Comparison of ENCODE assay signal across 18 mouse cellular contexts in the genomic region with DNA sequence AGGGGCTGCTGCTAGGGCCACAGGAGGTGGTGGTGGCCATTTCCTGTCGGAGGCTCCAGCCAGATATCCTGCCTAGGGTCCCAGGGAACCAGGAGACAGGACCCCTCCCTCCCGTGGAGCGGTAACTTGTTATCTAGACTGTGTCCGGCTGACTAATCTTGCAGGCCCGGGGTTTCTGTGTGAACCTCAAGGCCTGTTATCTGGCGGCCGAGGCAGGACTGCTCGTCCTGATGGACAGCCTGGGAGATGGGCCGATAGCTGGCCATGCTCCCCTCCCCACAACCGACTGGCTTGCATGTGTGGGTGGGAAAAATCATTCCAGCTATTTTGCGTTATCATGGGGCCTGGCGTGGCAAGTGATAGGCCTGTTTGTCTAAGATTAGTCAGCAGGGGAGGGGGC. TPM values are rescaled to one million over a fixed set of nuclear protein-coding genes. Genes with fewer than 3 reads are reported as not detected.
DNase-seq lines count a peak whose midpoint lies in the region; ATAC-seq lines count a peak whose summit lies in the region.
"Had no signal": no experiment of that assay in that cellular context is flagged by ENCODE, and none has a peak within 500 bp of the region (broad histone marks: within the 10 kb centered on the region; RNA-seq: fewer than 3 reads in every experiment).

No protein-coding gene starts in this region.

- 9% methylated on average over 12 of the region's 12 CpGs for WGBS in heart, embryonic 14.5 days
- 7% methylated on average over 12 of the region's 12 CpGs for WGBS in liver, embryonic 11.5 days

- peak overlapping the region; percentile 55 to 56 for H3K27ac ChIP-seq in heart, embryonic 14.5 days (replicated peaks in 1 of 2; ENCODE audit: control insufficient read depth in 1 of 2, insufficient read depth in 1 of 2, low read depth in 2 of 2, low read length in 2 of 2)
- peak overlapping the region; percentile 97 for H3K27ac ChIP-seq in liver, embryonic 11.5 days (ENCODE audit: low read depth, low read length)
- H3K27ac ChIP-seq: hindbrain, embryonic 14.5 days had no signal

- peaks cover 70 to 91% of the 10 kb centered on the region in 2 experiments for H3K4me1 ChIP-seq in heart, embryonic 14.5 days (ENCODE audit: control insufficient read depth in 2 of 2, insufficient read depth in 2 of 2, low read length in 2 of 2)
- peaks cover 100% of the 10 kb centered on the region for H3K4me1 ChIP-seq in liver, embryonic 11.5 days (replicated peaks; ENCODE audit: control insufficient read depth, insufficient read depth, low read length)

- H3K27me3 ChIP-seq in heart, embryonic 14.5 days (ENCODE audit: control insufficient read depth, insufficient read depth, low read length) = no peaks in the 10 kb centered on the region
- no peaks in the 10 kb centered on the region for H3K27me3 ChIP-seq in liver, embryonic 11.5 days (replicated peaks; ENCODE audit: control insufficient read depth, insufficient read depth, low read length)
- H3K27me3 ChIP-seq: CH12.LX had no signal

- no peak overlapping the region for H3K4me3 ChIP-seq in heart, embryonic 14.5 days (ENCODE audit: control insufficient read depth in 1 of 2, insufficient read depth in 1 of 2, low read depth in 1 of 2, low read length in 2 of 2)
- no peak overlapping the region for H3K4me3 ChIP-seq in liver, embryonic 11.5 days (ENCODE audit: low read depth, low read length)

- intact Hi-C loops in heart, postnatal 25 days (cut with DNase I) = loop anchor here (2.0 kb wide), 1 partner anchor 29 kb away; no protein-coding TSS in a partner anchor

- H3K4me2 ChIP-seq in heart, embryonic 14.5 days (ENCODE audit: low read length) = no peak overlapping the region
- peak overlapping the region; percentile 24 for H3K4me2 ChIP-seq in liver, embryonic 11.5 days
- H3K4me2 ChIP-seq: hindbrain, embryonic 14.5 days had no signal

- H3K36me3 ChIP-seq in heart, embryonic 14.5 days (ENCODE audit: control insufficient read depth, insufficient read depth, low read length) = peaks cover 63% of the 10 kb centered on the region
- H3K36me3 ChIP-seq in liver, embryonic 11.5 days (ENCODE audit: control insufficient read depth, insufficient read depth, low read length) = peaks cover 51% of the 10 kb centered on the region

- no peak overlapping the region; the same call in 1 of the 2 replicates for H3K9ac ChIP-seq in heart, embryonic 14.5 days (ENCODE audit: low read length)
- peak overlapping the region; percentile 51 for H3K9ac ChIP-seq in liver, embryonic 11.5 days (ENCODE audit: low read depth, low read length)
- H3K9ac ChIP-seq: hindbrain, embryonic 14.5 days had no signal

- no peak for DNase-seq in heart, postnatal 25 days (ENCODE audit: low spot score)
- peak; percentile 52 to 59 for DNase-seq in spleen, postnatal 36 days (ENCODE audit: low spot score in 2 of 2)
- no peak for DNase-seq in spleen, postnatal 14 days (ENCODE audit: low spot score in 2 of 2)
- no peak for DNase-seq in liver, embryonic 11.5 days (ENCODE audit: low spot score)
- DNase-seq in right cerebral cortex, postnatal 36 days (ENCODE audit: low spot score in 2 of 2) = no peak
- no peak for DNase-seq in urinary bladder, postnatal 36 days (ENCODE audit: low spot score in 2 of 2)
- DNase-seq: cerebellum, postnatal 25 days; gastrocnemius, postnatal 36 days; kidney, postnatal 14 days; retina, postnatal 1 day; thymus, postnatal 25 days had no signal

- H3K9me3 ChIP-seq in heart, embryonic 14.5 days (ENCODE audit: control insufficient read depth, low read length) = no peaks in the 10 kb centered on the region
- no peaks in the 10 kb centered on the region for H3K9me3 ChIP-seq in liver, embryonic 11.5 days (ENCODE audit: control insufficient read depth, low read length)

- ATAC-seq in heart, embryonic 14.5 days (ENCODE audit: insufficient number of reproducible peaks, insufficient read depth, low FRiP score, low read depth) = peak; percentile 41
- peak; percentile 64 for ATAC-seq in liver, embryonic 11.5 days (replicated peaks; ENCODE audit: low FRiP score)

RNA-seq across cellular contexts. Expression of gene Zfpm1, which starts 31.4 kb away (rescaled TPM):
- 4.4 and 6.1 TPM in 2 replicates for polyA plus RNA-seq in heart, embryonic 14.5 days (2014; fragmentation: Nextera tagmentation; extraction: Ambion mirVana)
- total RNA-seq in heart, postnatal 25 days (2021) = 10 to 100 TPM; 21.3 to 22.6 TPM
- 22.7 and 26.5 TPM in 2 replicates for polyA plus RNA-seq in liver, embryonic 11.5 days (2014; fragmentation: Nextera tagmentation; extraction: Ambion mirVana)

RNA-seq across cellular contexts. Expression of gene Trhr2, which starts 47.2 kb away (rescaled TPM):
- polyA plus RNA-seq in heart, embryonic 14.5 days (2014; fragmentation: Nextera tagmentation; extraction: Ambion mirVana) = not detected in 2 replicates
- not detected for total RNA-seq in heart, postnatal 25 days (2021)
- polyA plus RNA-seq in liver, embryonic 11.5 days (2014; fragmentation: Nextera tagmentation; extraction: Ambion mirVana) = not detected in 2 replicates
- total RNA-seq: adrenal gland, adult 18-20 months; gastrocnemius, postnatal 36 days had no signal
- polyA plus RNA-seq: embryonic facial prominence, embryonic 14.5 days; hindbrain, embryonic 14.5 days; lung, embryonic 16.5 days; neural tube, embryonic 14.5 days had no signal

Comparison
In these comparisons a context has a peak if more than half of its experiments do, and no peak if none do; other contexts are left out.
1. DNase-seq: peak in spleen, postnatal 36 days (2 of 2); none in heart, postnatal 25 days (single experiment), spleen, postnatal 14 days (0 of 2), liver, embryonic 11.5 days (single experiment), right cerebral cortex, postnatal 36 days (0 of 2) and urinary bladder, postnatal 36 days (0 of 2).